Mouse (Mus musculus) CH12.LX (cell line): Measurements from ENCODE around the gene Tspan32. TPM values are rescaled to one million over a fixed set of nuclear protein-coding genes. Genes with fewer than 3 reads are reported as not detected.
A peak's percentile ranks its signal among the peaks of the same experiment; 100 is the strongest.

Source experiments
- DNase-seq: peaks from one replicate; pipeline ENCODE4 v3.0.0-alpha.2; 2013; ENCODE audit errors: extremely low read depth
- H3K27ac ChIP-seq: 2 replicates; pipeline ENCODE4 v1.5.1; 2012; ENCODE audit warnings: low read depth, mild to moderate bottlenecking, control low read depth, moderate library complexity; ENCODE audit not compliant: insufficient read depth
- H3K27me3 ChIP-seq: replicated peaks from 2 replicates; pipeline ENCODE3; 2012; ENCODE audit warnings: inconsistent platforms
- H3K36me3 ChIP-seq, 2 experiments: replicated peaks in 1 of 2; 2 replicates each; pipeline versions ENCODE3 to v1.6.1; 2012; ENCODE audit warnings: inconsistent platforms in 1 of 2, low read length in 1 of 2, mild to moderate bottlenecking in 1 of 2, mixed read lengths in 1 of 2, moderate library complexity in 1 of 2; ENCODE audit not compliant: control insufficient read depth in 1 of 2, insufficient read depth in 1 of 2
- H3K4me1 ChIP-seq, 2 experiments: 2 replicates each; pipeline ENCODE4 v1.6.1; 2012; ENCODE audit warnings: inconsistent platforms in 1 of 2, moderate library complexity in 1 of 2; ENCODE audit not compliant: insufficient read depth in 2 of 2, control insufficient read depth in 1 of 2
- H3K4me2 ChIP-seq: 2 replicates; pipeline ENCODE4 v1.6.1; 2012; ENCODE audit warnings: low read depth, mild to moderate bottlenecking, control low read depth; ENCODE audit not compliant: poor library complexity, insufficient read depth, severe bottlenecking
- H3K4me3 ChIP-seq, 3 experiments: fragments of 150-350 bp in 1 of 3; sonication (generic) in 1 of 3; replicated peaks in 1 of 3; 2 replicates each; pipeline versions ENCODE3 to v1.5.1; 2011 to 2012; ENCODE audit warnings: low read depth in 2 of 3, low read length in 2 of 3, mild to moderate bottlenecking in 2 of 3, moderate library complexity in 2 of 3, control low read depth in 1 of 3, improper control_type of control experiment in 1 of 3, inconsistent platforms in 1 of 3, mixed read lengths in 1 of 3; ENCODE audit not compliant: poor library complexity in 1 of 3
- H3K79me2 ChIP-seq: replicated peaks from 2 replicates; pipeline ENCODE4 v1.6.1; 2012; ENCODE audit warnings: mild to moderate bottlenecking, moderate library complexity; ENCODE audit not compliant: control insufficient read depth, poor library complexity, insufficient read depth, severe bottlenecking; ENCODE audit errors: extremely low read depth
- H3K9ac ChIP-seq: 2 replicates; pipeline ENCODE4 v1.6.1; 2012; ENCODE audit warnings: low read depth, mild to moderate bottlenecking, control low read depth, moderate library complexity; ENCODE audit not compliant: insufficient read depth
- H3K9me3 ChIP-seq: replicated peaks from 2 replicates; pipeline ENCODE3; 2012; ENCODE audit warnings: low read length, inconsistent platforms, mixed read lengths
- BHLHE40 ChIP-seq: IDR thresholded peaks from 2 replicates; pipeline ENCODE4 v1.6.1; 2011; ENCODE audit warnings: mild to moderate bottlenecking, low read depth, low read length, improper control_type of control experiment
- CHD1 ChIP-seq: IDR thresholded peaks from 2 replicates; pipeline ENCODE4 v1.6.1; 2012; ENCODE audit warnings: low read depth, low read length, improper control_type of control experiment, inconsistent platforms
- CHD2 ChIP-seq: IDR thresholded peaks from 2 replicates; pipeline ENCODE4 v1.6.1; 2011; ENCODE audit warnings: low read length, improper control_type of control experiment
- CTCF ChIP-seq, 2 experiments: IDR thresholded peaks in 1 of 2; conservative IDR thresholded peaks in 1 of 2; 2 replicates each; pipeline ENCODE4 v1.5.1; 2011 to 2012; ENCODE audit warnings: low read depth in 2 of 2, low read length in 2 of 2, improper control_type of control experiment in 1 of 2, inconsistent platforms in 1 of 2, mild to moderate bottlenecking in 1 of 2, moderate library complexity in 1 of 2
- E2F4 ChIP-seq: IDR thresholded peaks from 2 replicates; pipeline ENCODE4 v1.6.1; 2011; ENCODE audit warnings: low read depth, low read length, improper control_type of control experiment; ENCODE audit not compliant: insufficient replicate concordance
- ELF1 ChIP-seq: IDR thresholded peaks from 2 replicates; pipeline ENCODE4 v1.6.1; 2014; ENCODE audit warnings: low read depth, mild to moderate bottlenecking, inconsistent platforms, low read length, improper control_type of control experiment
- EP300 ChIP-seq: IDR thresholded peaks from 2 replicates; pipeline ENCODE4 v1.6.1; 2011; ENCODE audit warnings: low read length, improper control_type of control experiment
- ETS1 ChIP-seq: conservative IDR thresholded peaks from 2 replicates; pipeline ENCODE4 v1.6.1; 2012; ENCODE audit warnings: low read depth, mild to moderate bottlenecking, inconsistent platforms, low read length, improper control_type of control experiment, moderate library complexity
- GABPA ChIP-seq: IDR thresholded peaks from 2 replicates; pipeline ENCODE4 v1.6.1; 2012; ENCODE audit warnings: low read depth, low read length, improper control_type of control experiment, inconsistent platforms; ENCODE audit not compliant: insufficient replicate concordance
- HCFC1 ChIP-seq: IDR thresholded peaks from 2 replicates; pipeline ENCODE4 v1.6.1; 2012; ENCODE audit warnings: low read depth, mild to moderate bottlenecking, inconsistent platforms, low read length, improper control_type of control experiment
- IRF4 ChIP-seq: IDR thresholded peaks from 2 replicates; pipeline ENCODE4 v1.6.1; 2014; ENCODE audit warnings: low read depth, mild to moderate bottlenecking, inconsistent platforms, low read length, improper control_type of control experiment
- JUN ChIP-seq: IDR thresholded peaks from 2 replicates; pipeline ENCODE4 v1.6.1; 2011; ENCODE audit warnings: low read depth, mild to moderate bottlenecking, low read length, improper control_type of control experiment, moderate library complexity; ENCODE audit not compliant: insufficient read depth
- JUND ChIP-seq: conservative IDR thresholded peaks from 2 replicates; pipeline ENCODE4 v1.6.1; 2011; ENCODE audit warnings: low read depth, low read length, improper control_type of control experiment
- KAT2A ChIP-seq: IDR thresholded peaks from 2 replicates; pipeline ENCODE4 v1.6.1; 2012; ENCODE audit warnings: low read length, improper control_type of control experiment, inconsistent platforms; ENCODE audit not compliant: insufficient replicate concordance
- MAFK ChIP-seq: IDR thresholded peaks from 2 replicates; pipeline ENCODE4 v1.6.1; 2011; ENCODE audit warnings: low read length, improper control_type of control experiment; ENCODE audit not compliant: insufficient replicate concordance
- MAX ChIP-seq: IDR thresholded peaks from 2 replicates; pipeline ENCODE4 v1.6.1; 2011; ENCODE audit warnings: low read length, improper control_type of control experiment
- MAZ ChIP-seq: IDR thresholded peaks from 2 replicates; pipeline ENCODE4 v1.6.1; 2012; ENCODE audit warnings: low read depth, mild to moderate bottlenecking, inconsistent platforms, low read length, improper control_type of control experiment, moderate library complexity
- MEF2A ChIP-seq: IDR thresholded peaks from 2 replicates; pipeline ENCODE4 v1.6.1; 2014; ENCODE audit warnings: low read depth, mild to moderate bottlenecking, inconsistent platforms, low read length, improper control_type of control experiment, borderline replicate concordance
- MXI1 ChIP-seq: IDR thresholded peaks from 2 replicates; pipeline ENCODE4 v1.6.1; 2011; ENCODE audit warnings: mild to moderate bottlenecking, low read depth, low read length, improper control_type of control experiment
- MYC ChIP-seq: IDR thresholded peaks from 2 replicates; pipeline ENCODE4 v1.6.1; 2011; ENCODE audit warnings: low read depth, mild to moderate bottlenecking, improper control_type of control experiment, low read length
- NELFE ChIP-seq: IDR thresholded peaks from 2 replicates; pipeline ENCODE4 v1.6.1; 2011; ENCODE audit warnings: low read depth, low read length, improper control_type of control experiment
- NRF1 ChIP-seq: IDR thresholded peaks from 2 replicates; pipeline ENCODE4 v1.6.1; 2014; ENCODE audit warnings: low read depth, mild to moderate bottlenecking, inconsistent platforms, low read length, improper control_type of control experiment, moderate library complexity
- PAX5 ChIP-seq: IDR thresholded peaks from 2 replicates; pipeline ENCODE4 v1.6.1; 2012; ENCODE audit warnings: low read length, inconsistent platforms, mixed read lengths
- POLR2A ChIP-seq: IDR thresholded peaks from 2 replicates; pipeline ENCODE4 v1.6.1; 2011; ENCODE audit warnings: low read depth, mild to moderate bottlenecking, improper control_type of control experiment, low read length
- POLR2AphosphoS2 ChIP-seq: IDR thresholded peaks from 2 replicates; pipeline ENCODE4 v1.6.1; 2011; ENCODE audit warnings: low read depth, low read length, improper control_type of control experiment
- RAD21 ChIP-seq: IDR thresholded peaks from 2 replicates; pipeline ENCODE4 v1.6.1; 2011; ENCODE audit warnings: low read depth, mild to moderate bottlenecking, low read length, improper control_type of control experiment, moderate library complexity
- RCOR1 ChIP-seq: conservative IDR thresholded peaks from 2 replicates; pipeline ENCODE4 v1.6.1; 2012; ENCODE audit warnings: low read depth, mild to moderate bottlenecking, inconsistent platforms, low read length, improper control_type of control experiment
- SIN3A ChIP-seq: IDR thresholded peaks from 2 replicates; pipeline ENCODE4 v1.6.1; 2012; ENCODE audit warnings: low read length, improper control_type of control experiment, inconsistent platforms
- SMC3 ChIP-seq: IDR thresholded peaks from 2 replicates; pipeline ENCODE4 v1.6.1; 2011; ENCODE audit warnings: low read depth, low read length, improper control_type of control experiment
- TBP ChIP-seq: conservative IDR thresholded peaks from 2 replicates; pipeline ENCODE4 v1.6.1; 2011; ENCODE audit warnings: low read depth, low read length, improper control_type of control experiment
- TCF12 ChIP-seq: IDR thresholded peaks from 2 replicates; pipeline ENCODE4 v1.6.1; 2014; ENCODE audit warnings: low read depth, mild to moderate bottlenecking, inconsistent platforms, low read length, improper control_type of control experiment
- UBTF ChIP-seq: IDR thresholded peaks from 2 replicates; pipeline ENCODE4 v1.6.1; 2012; ENCODE audit warnings: low read depth, mild to moderate bottlenecking, inconsistent platforms, low read length, improper control_type of control experiment, moderate library complexity
- USF1 ChIP-seq: IDR thresholded peaks from 2 replicates; pipeline ENCODE4 v1.6.1; 2014; ENCODE audit warnings: low read depth, mild to moderate bottlenecking, inconsistent platforms, low read length, improper control_type of control experiment
- USF2 ChIP-seq: conservative IDR thresholded peaks from 2 replicates; pipeline ENCODE4 v1.6.1; 2011; ENCODE audit warnings: low read depth, low read length, improper control_type of control experiment
- ZC3H11A ChIP-seq: IDR thresholded peaks from 2 replicates; pipeline ENCODE4 v1.6.1; 2012; ENCODE audit warnings: low read depth, mild to moderate bottlenecking, inconsistent platforms, low read length, improper control_type of control experiment
- ZKSCAN1 ChIP-seq: IDR thresholded peaks from 2 replicates; pipeline ENCODE4 v1.6.1; 2012; ENCODE audit warnings: low read depth, inconsistent platforms, low read length, improper control_type of control experiment, borderline replicate concordance
- ZMIZ1 ChIP-seq: IDR thresholded peaks from 2 replicates; pipeline ENCODE4 v1.6.1; 2012; ENCODE audit warnings: low read depth, mild to moderate bottlenecking, inconsistent platforms, low read length, improper control_type of control experiment
- ZNF384 ChIP-seq: IDR thresholded peaks from 2 replicates; pipeline ENCODE4 v1.6.1; 2012; ENCODE audit warnings: low read depth, low read length, improper control_type of control experiment, inconsistent platforms
- dilution Hi-C: fragments of 300-500 bp; cut with MboI; formaldehyde crosslinking; loops from 2 replicates; pipeline ENCODE4 v1.14.3; 2020; ENCODE audit warnings: low sequenced_read_pairs; ENCODE audit not compliant: extremely low pct_unique_long_range_greater_than_20kb, extremely low pct_ligation_motif_present
- in situ Hi-C: fragments of 300-500 bp; cut with MboI; formaldehyde crosslinking; loops from 3 replicates; pipeline ENCODE4 v1.14.3; 2019; ENCODE audit warnings: low sequenced_read_pairs, low pct_ligation_motif_present, low pct_unique_long_range_greater_than_20kb, mixed read lengths
- polyA plus RNA-seq: library from polyadenylated mRNA; unstranded; fragments of >175 nt; gene quantifications from 2 replicates; pipeline ENCODE4 v1.2.1, GENCODE M21; 2012; ENCODE audit warnings: low read depth; ENCODE audit not compliant: insufficient read length
- total RNA-seq, 2 experiments: library from RNA; depleted of rRNA; stranded (reverse); fragments of 300-350 nt in 1 of 2; fragments of >200 nt in 1 of 2; gene quantifications; 2 replicates each; pipeline ENCODE4 v1.2.3; 2012 to 2014

Tspan32 gene
- total and polyA plus RNA-seq, 3 experiments, result 28.2 to 34.5 (median 28.6) TPM

DNA sequence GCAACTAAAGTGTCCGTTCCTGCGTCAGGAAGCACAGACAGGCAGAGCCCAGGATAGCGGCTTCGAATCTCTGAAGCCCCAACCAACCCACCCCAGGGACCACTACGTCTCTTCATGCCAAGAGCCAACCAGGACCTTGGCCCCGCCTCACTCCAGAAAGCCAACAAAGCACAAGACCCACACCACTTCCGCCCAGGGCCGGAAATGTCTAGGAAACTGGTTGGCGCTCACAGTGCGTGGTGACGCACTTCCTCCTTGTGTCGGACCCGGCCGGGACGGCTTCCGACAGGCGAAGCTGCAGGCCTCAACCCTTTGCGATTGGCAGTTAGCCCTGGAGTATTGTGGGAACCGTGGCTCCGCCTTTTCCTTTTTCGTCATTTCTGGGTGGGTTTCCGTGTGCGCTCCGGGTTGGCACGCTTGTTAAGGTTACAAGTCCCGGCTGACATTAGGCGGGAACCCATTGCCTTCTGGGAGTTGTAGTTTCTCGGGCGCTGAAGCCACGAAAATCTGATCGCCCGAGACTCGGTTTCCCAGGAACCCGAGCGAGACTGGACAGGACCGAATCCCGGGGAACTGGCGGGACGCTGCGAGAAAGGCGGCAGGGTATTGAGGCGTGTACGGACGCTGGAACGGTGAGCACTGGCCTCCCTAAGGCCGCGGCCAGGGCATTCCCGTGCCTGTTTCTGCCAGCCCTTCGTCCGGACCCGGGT, 64.2 kb downstream of the Tspan32 start, which contains the start of gene Tssc4:
Gene Tssc4, plus strand, starts transcription at position 368 of the 710 bp plus-strand sequence.
- Histone ChIP-seq H3K79me2 (peaks cover 14% of the 10 kb centered on the region), H3K27me3 (no peaks in the 10 kb centered on the region), H3K9me3 (no peaks in the 10 kb centered on the region), H3K9ac (peak within 1 kb of the TSS; percentile 94), H3K4me1 (peaks cover 7 to 34% of the 10 kb centered on the region in 2 experiments), H3K36me3 (peaks cover 40 to 81% of the 10 kb centered on the region in 2 experiments), H3K4me2 (peak within 1 kb of the TSS; percentile 73), H3K27ac (peak within 1 kb of the TSS; percentile 74), H3K4me3 (peak within 1 kb of the TSS; percentile 61 to 100 (median 93))
- in situ Hi-C loops, result loop anchor here (5.0 kb wide), 1 partner anchor 62 kb away; the partner anchor contains the start of gene Tspan32
- DNase-seq, result peak; percentile 99
- peak; percentile 89 for TF ChIP-seq MYC
- TF ChIP-seq KAT2A, result peak; percentile 99
- TF ChIP-seq CHD2, result peak; percentile 94
- peak; percentile 96; the same call in 1 of the 2 replicates for TF ChIP-seq E2F4
- no peak for TF ChIP-seq USF2
- 0 out of 2 replicates have a peak, but pooled peaks have one; percentile 27 for TF ChIP-seq USF1
- peak; percentile 69 for TF ChIP-seq POLR2A
- TF ChIP-seq NRF1, result peak; percentile 36; the same call in 1 of the 2 replicates
- TF ChIP-seq ZNF384, result no peak
- TF ChIP-seq MEF2A, result no peak; the same call in none of the 2 replicates
- TF ChIP-seq MXI1, result 0 out of 2 replicates have a peak, but pooled peaks have one; percentile 68
- peak; percentile 77 for TF ChIP-seq BHLHE40
- TF ChIP-seq ZMIZ1, result peak; percentile 80
- TF ChIP-seq MAFK, result no peak
- TF ChIP-seq PAX5, result no peak
- TF ChIP-seq SIN3A, result peak; percentile 89
- TF ChIP-seq IRF4, result peak; percentile 73
- no peak for TF ChIP-seq ZKSCAN1
- TF ChIP-seq ETS1, result peak; percentile 18; the same call in 1 of the 2 replicates
- peak; percentile 98 for TF ChIP-seq HCFC1
- no peak for TF ChIP-seq ZC3H11A
- TF ChIP-seq ELF1, result peak; percentile 94
- peak; percentile 43 for TF ChIP-seq TCF12
- peak; percentile 98 for TF ChIP-seq POLR2AphosphoS2
- TF ChIP-seq TBP, result 0 out of 2 replicates have a peak, but pooled peaks have one; percentile 37
- no peak for TF ChIP-seq EP300
- TF ChIP-seq CTCF (conservative IDR thresholded peaks at IDR 0.05 in 1 of 2, IDR thresholded peaks at IDR 0.05 in 1 of 2; ENCODE audit: low read depth in 2 of 2, low read length in 2 of 2), result no peak
- TF ChIP-seq MAZ, result no peak
- peak; percentile 2 for TF ChIP-seq SMC3
- no peak; the same call in 1 of the 2 replicates for TF ChIP-seq RCOR1
- TF ChIP-seq UBTF, result no peak
- peak; percentile 70; the same call in 1 of the 2 replicates for TF ChIP-seq GABPA
- TF ChIP-seq JUND, result no peak
- TF ChIP-seq MAX, result peak; percentile 61
- TF ChIP-seq NELFE, result peak; percentile 76
- no peak for TF ChIP-seq CHD1
- no peak for TF ChIP-seq JUN
- TF ChIP-seq RAD21, result no peak
- dilution Hi-C loops, result no loop called here
